Mouse (Mus musculus) gastrocnemius, adult 2 months (tissue): ENCODE data around the gene Ppm1j. TPM values are rescaled to one million over a fixed set of nuclear protein-coding genes. Genes with fewer than 3 reads are reported as not detected.

Source experiments
- DNase-seq: peaks from one replicate; pipeline ENCODE4 v3.0.0; 2022
- H3K27ac ChIP-seq: fragments of 200-600 bp; 2 replicates; pipeline ENCODE4 v1.8.1; 2022; ENCODE audit warnings: mild to moderate bottlenecking
- H3K4me3 ChIP-seq: fragments of 200-600 bp; 2 replicates; pipeline ENCODE4 v1.8.1; 2022; ENCODE audit warnings: mild to moderate bottlenecking, moderate library complexity
- CTCF ChIP-seq: fragments of 200-600 bp; IDR thresholded peaks from 2 replicates; pipeline ENCODE4 v1.8.1; 2022; ENCODE audit warnings: antibody characterized with exemption, mild to moderate bottlenecking, moderate library complexity
- intact Hi-C: fragments of 180-260 bp; cut with DNase I; formaldehyde crosslinking; loops from one replicate; pipeline ENCODE4 v1.15.1; 2025
- total RNA-seq, 2 experiments: library from RNA; stranded (reverse); gene quantifications; 2 replicates each; pipeline ENCODE4 v1.2.3; 2021

Gene Ppm1j
- total RNA-seq, 2 experiments from 2014 or later = 33.3 to 45.6 TPM

DNA sequence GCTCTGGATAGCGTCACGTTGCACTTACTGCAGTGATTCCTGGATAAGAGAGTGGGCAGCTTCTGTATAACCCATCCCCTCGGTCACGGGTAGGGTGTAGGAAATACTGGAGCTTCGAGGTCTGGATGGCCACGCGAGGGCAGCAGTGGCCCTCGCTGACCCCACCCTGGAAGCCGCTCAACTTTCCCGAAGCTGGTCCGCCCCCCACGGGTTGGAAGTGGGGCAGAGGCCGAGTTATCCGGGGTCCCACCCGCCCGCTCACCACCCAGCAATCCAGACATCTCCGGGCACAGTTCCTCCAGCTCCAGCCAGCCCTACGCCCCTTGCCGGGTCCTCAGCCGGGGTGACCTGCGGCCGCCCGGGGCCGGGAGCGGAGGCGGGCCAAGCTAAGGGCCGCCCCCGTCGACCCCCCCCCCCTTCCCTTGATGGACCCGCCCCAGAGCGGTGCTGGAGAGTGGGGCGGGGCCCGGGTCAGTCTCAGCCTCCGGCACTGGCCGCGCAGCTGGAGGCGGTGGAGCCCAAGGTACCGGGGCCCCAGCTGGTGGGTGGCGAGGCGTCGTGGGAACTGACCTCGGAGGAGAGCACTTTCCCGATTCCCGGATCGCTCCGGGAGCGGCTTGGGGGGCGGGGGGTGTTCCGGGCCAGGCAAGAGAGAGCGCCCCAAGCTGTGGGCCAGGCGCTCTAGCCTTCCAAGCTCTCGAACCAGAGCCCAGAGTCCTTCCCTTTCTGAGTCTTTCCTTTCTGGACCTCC is 7.9 kb downstream of the Ppm1j start:
- intact Hi-C loops = loop anchor here (1.0 to 5.0 kb wide), 2 partner anchors 77 to 269 kb away; no protein-coding TSS in a partner anchor
- Histone ChIP-seq H3K27ac (peak overlapping the region; percentile 94), H3K4me3 (peak overlapping the region; percentile 88)
- TF ChIP-seq CTCF = peak; percentile 85
- DNase-seq = peak; percentile 92

DNA sequence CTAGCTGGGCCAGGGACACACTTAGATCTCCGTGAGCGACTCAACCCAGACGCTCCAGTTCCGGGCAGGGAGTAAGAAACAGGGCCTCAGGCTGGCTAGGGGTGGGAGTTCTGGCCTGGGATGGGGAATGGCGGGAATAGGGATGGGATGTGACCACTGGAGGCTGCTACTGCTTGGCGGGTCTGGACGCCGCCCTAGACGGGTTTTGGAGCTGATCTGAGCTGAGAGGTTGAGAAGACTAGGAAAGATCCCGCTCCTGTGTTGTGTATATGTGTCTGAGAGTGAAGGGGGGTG is 8.4 kb downstream of the Ppm1j start:
- peak overlapping the region; percentile 88 for H3K4me3 ChIP-seq
- peak overlapping the region; percentile 94 for H3K27ac ChIP-seq
- no peak for TF ChIP-seq CTCF
- intact Hi-C loops = loop anchor here (5.0 kb wide), 1 partner anchor 268 kb away; no protein-coding TSS in a partner anchor
- DNase-seq = peak; percentile 49

DNA sequence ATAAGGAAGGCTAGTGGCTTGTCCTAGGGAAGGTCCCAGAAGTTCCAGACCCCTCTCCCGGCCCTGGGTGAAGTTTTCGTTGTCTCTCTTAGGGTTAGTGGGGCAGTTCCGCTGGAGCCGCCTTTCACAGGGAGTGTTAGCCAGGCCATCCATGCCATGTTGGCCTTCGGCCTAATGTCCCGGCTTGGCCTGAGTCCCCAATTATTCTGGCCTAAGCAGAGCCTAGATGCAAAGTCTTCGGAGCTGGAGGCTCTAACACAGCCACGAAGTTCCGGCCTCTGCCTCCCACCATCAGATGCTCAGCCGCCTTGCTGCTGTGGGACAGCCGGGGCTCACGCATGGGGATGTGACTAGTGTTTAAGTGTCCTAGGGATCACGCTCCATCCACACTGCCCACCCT is 9.0 kb downstream of the Ppm1j start:
- intact Hi-C loops = loop anchor here (5.0 kb wide), 1 partner anchor 267 kb away; no protein-coding TSS in a partner anchor
- H3K4me3 ChIP-seq = peak overlapping the region; percentile 88
- TF ChIP-seq CTCF = no peak
- peak; percentile 70 for DNase-seq
- peak overlapping the region; percentile 94 for H3K27ac ChIP-seq

DNA sequence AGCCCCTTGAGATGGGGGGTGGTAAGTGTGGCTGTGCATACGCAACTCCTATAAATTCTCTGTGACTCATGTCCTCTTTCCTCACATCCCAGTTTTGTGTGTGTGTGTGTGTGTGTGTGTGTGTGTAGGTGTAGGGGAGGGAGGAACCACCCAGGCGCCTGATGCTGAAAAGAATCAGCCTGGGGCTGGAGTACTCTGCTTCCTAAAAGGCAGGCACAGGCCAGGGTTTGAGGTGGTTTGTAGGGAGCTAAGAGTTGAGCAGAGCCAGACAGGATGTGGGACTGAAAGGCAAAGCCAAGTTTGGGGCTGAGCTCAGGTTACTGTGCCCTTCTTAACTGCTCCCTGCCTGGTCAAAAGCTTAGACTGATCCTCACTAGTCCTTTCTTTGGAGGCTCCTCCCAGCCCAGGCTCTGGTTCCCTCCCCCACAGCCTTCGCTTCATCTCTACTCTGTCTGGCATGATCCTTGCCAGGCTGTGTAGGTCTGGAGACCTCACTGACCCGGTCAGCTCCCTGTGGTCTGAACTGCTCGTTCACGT is 9.6 kb downstream of the Ppm1j start:
- intact Hi-C loops = no loop called here

DNA sequence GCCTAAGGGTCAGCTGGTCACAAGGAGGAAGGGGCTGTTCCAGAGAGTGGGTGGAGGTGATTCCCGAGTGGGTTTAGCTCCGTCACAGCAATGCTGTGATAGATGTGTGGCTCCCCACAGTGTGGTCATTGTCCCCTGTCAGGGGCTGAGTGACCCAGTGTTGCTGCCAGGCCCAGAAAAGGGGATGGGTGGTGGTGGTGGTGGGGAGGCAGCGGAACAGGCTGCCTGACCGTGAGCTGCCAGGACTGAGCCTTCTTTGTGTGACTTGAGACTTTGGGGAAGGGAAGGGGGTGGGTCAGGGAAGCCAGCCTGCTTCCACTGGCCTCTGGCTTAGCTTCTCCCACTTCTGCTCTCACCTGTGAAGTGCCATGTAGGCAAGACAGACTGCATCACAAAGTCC is 10.2 kb downstream of the Ppm1j start:
- Histone ChIP-seq H3K4me3 (peak overlapping the region; percentile 88), H3K27ac (peak overlapping the region; percentile 94)
- intact Hi-C loops = no loop called here
- no peak for TF ChIP-seq CTCF
- DNase-seq = no peak

More for the DNA sequence above, 9.6 kb downstream of the Ppm1j start:
- Histone ChIP-seq H3K27ac (peak overlapping the region; percentile 94), H3K4me3 (peak overlapping the region; percentile 88)
- DNase-seq = peak; percentile 52
- no peak for TF ChIP-seq CTCF

DNA sequence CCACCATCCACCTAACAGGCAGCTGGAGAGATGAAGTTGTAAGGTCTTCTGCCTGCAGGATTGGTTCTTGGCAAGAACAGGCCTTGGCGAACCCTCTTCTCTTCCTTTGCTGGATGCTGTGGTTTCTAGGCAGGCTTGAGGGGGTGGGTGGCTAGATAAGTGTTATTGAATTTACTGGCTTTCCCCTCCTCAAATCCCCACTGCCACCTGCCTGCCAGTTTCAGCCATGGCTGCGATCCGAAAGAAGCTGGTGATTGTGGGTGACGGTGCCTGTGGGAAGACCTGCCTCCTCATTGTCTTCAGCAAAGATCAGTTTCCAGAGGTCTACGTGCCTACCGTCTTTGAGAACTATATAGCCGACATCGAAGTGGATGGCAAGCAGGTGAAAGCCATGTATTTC is 10.8 kb downstream of the Ppm1j start:
- no peak for TF ChIP-seq CTCF
- DNase-seq = no peak
- Histone ChIP-seq H3K4me3 (peak overlapping the region; percentile 88; the same call in 1 of the 2 replicates), H3K27ac (peak overlapping the region; percentile 94)
- intact Hi-C loops = no loop called here

DNA sequence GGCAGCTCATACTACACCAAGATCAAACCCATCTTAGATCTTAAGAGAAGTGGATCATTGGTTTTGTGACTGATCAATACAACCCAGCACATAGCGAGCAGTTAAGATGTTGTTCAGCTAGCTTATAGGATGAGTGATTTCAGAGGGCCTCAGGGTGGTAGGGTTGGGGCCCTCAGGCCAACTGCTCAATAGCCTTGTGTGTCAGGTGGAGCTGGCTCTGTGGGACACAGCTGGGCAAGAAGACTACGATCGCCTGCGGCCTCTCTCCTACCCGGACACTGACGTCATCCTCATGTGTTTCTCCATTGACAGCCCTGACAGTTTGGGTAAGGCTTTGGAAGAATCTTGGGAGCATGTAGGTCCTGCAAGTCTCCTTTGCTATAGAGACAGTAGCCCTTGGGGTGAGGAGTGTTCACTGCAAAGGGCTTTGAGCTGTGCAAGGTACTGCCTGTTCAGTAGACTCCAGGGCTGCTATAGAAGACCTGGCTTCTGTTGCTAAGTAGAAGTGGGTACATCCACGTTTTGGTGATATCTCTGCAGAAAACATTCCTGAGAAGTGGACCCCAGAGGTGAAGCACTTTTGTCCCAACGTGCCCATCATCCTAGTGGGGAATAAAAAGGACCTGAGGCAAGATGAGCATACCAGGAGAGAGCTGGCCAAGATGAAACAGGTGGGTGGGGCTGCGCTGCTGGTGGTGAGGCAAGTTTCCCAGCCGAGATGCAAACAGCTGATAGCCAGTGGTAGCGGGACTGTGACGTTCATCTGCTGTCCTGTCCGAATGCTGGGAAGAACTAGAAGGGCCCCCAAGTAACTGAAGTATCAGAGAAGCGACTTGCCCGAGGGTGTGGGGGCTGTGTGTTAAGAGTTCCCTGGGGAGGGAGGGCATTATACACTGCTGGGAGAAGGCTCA is 11.8 kb downstream of the Ppm1j start:
- intact Hi-C loops = no loop called here
- DNase-seq = no peak
- no peak for TF ChIP-seq CTCF
- H3K4me3 ChIP-seq = no peak overlapping the region
- H3K27ac ChIP-seq = peak overlapping the region; percentile 52

DNA sequence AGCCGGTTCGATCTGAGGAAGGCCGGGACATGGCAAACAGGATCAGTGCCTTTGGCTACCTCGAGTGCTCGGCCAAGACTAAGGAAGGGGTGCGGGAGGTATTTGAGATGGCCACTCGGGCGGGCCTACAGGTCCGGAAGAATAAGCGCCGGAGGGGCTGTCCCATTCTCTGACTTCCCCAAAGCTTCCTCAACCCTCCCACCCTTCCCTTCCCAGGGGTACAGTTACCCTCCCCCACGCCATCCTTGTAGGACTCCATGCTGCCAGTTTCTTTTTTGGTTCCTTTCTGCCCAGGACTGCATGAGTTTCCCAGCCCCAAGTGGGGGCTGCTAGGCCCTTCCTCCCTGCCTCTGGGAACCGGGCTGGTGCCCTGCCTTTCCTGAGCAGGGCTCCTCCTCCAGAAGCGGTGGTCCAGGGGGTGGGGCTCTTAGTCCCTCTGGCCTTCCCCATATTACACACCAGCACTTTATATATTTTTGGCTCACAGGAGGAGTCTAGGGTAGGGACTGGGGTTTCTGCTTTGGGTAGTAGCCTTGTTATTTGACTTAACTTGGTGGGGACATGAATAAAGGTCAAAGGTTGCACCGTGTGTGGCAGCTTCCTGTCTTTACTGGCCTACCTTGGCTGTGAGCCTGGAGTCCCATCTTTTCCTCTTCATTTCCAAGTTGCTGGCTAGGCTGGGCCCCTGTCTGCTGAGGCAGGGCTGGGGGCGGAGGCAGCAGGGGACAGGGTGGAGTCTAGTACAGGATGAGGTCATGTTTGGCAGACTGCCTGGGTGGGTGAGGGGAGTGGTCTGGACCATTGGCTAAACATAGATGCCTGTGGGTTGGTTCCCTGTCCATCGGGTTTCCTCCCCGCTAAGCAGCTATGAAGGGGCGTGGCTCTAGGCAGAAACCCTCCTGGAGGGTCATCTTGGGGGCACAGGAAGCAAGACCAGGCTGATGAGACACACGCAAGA is 13.3 kb downstream of the Ppm1j start:
- intact Hi-C loops = no loop called here
- H3K4me3 ChIP-seq = peak overlapping the region; percentile 14
- DNase-seq = peak; percentile 89

DNA sequence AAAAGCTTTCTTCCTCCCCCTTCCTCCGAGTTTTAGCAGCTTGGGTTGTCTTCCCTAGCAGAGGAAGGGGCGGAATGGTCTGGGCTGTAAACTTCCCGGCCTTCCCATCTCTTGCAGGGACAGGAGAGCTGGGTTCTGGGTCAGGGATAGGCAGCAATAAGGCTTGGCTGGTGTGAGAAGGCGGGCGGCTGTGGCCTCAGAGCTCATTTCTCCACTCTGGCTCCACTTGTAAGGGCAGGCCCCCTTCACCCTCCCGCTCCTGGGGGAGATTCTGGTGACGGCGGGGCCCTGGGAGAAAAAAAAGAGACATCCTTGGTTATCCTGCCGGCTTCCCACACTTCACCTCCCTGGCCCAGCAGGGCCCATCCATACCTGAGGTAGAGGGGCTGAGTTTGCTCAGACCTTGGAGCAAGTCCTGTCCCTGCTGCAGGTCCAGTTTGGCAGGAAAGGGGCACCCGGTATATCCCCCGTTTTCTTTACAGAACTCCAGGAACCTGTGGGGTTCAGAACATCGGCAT is 14.2 kb downstream of the Ppm1j start:
- no peak for DNase-seq
- Histone ChIP-seq H3K4me3 (no peak overlapping the region), H3K27ac (peak overlapping the region; percentile 52)
- intact Hi-C loops = no loop called here
- TF ChIP-seq CTCF = no peak

More for the DNA sequence above, 13.3 kb downstream of the Ppm1j start:
- peak overlapping the region; percentile 52 for H3K27ac ChIP-seq
- no peak for TF ChIP-seq CTCF

DNA sequence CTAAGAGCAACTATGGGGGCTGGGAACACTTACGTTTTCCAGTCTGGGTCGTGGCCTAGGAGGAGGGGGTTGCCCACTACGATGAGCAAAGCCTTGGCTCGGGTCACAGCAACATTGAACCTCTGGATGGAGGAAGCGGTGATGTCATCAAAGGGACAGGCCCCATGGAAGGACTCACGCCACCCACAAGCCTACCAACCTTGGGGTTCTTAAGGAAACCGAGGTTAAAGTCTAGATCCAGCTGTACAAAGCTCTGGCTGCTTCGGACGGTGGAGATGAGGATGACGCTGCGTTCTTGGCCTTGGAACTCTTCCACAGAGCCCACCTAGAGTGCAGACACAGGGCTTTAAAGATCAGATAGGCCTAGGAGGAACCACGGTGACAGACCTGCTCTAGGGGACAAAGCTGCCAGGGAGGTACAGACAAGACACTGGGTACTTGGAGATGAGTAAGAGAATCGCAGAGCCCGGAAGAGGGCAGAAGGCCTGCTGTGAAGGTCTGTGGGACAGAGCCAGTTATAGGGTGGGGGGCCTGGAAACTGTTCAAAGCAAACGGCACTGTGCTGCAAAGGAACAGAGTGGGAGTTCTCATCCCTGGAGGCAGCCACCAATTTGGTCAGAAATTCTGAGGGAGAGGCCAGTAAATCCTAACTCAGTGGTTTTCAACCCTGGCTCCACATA is 14.9 kb downstream of the Ppm1j start:
- intact Hi-C loops = no loop called here
- Histone ChIP-seq H3K4me3 (no peak overlapping the region), H3K27ac (0 out of 2 replicates have a peak overlapping the region, but pooled peaks have one; percentile 52)
- TF ChIP-seq CTCF = no peak
- no peak for DNase-seq

DNA sequence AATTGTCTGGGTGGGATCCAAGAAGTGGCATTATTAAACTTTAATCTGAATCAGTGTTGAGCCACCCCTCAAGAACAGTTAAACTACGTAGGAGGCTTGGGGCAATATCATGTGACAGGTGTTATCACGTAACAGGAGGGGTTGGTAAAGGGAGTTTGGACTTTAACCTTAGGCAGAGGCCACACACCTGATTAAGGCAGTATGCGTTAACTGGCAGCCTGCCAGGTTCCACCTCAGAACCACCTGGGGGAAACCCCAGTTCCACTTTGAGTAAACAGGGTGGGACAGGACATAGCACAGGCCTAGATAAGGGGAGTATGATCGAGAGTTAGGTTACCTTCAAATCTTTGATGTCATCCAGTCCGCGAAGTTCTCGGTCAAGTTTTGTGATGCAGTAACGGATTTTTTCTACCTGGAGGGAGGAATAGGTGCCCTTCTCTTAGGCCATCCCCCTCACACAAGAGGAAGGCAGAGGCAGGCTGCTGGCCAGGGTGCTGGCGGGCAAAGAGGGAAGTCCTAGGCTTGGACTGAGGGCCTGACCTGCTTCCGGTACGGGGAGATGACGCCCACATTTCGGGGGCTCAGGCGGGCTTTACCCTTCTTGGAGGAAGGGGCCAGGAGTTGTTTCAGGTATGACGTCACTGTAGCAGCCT is 15.7 kb downstream of the Ppm1j start:
- TF ChIP-seq CTCF = no peak
- Histone ChIP-seq H3K4me3 (no peak overlapping the region), H3K27ac (no peak overlapping the region)
- intact Hi-C loops = no loop called here
- DNase-seq = no peak
